Mouse (Mus musculus) forebrain, postnatal 0 days (tissue): ENCODE measurements around the gene A930004D18Rik. TPM values are rescaled to one million over a fixed set of nuclear protein-coding genes. Genes with fewer than 3 reads are reported as not detected.

Source experiments
- ATAC-seq: fragments of 200-750 bp; cut with Nextera tagmentation; 2 replicates; pipeline ENCODE4 v1.8.0; 2017; ENCODE audit warnings: mild to moderate bottlenecking, moderate library complexity
- DNase-seq: peaks from one replicate; pipeline ENCODE4 v3.0.0-alpha.2; 2015
- H3K27ac ChIP-seq: fragments of 300-500 bp; sonication (generic); 2 replicates; pipeline ENCODE4 v1.5.1; 2014; ENCODE audit warnings: low read depth, mild to moderate bottlenecking, antibody characterized with exemption, low read length, moderate library complexity, mixed read lengths
- H3K27me3 ChIP-seq: fragments of 300-500 bp; sonication (generic); 2 replicates; pipeline ENCODE4 v1.6.1; 2014; ENCODE audit warnings: mild to moderate bottlenecking, low read length, mixed read lengths; ENCODE audit not compliant: insufficient read depth
- H3K36me3 ChIP-seq: fragments of 300-500 bp; sonication (generic); 2 replicates; pipeline ENCODE4 v1.6.1; 2014; ENCODE audit warnings: mild to moderate bottlenecking, moderate library complexity; ENCODE audit not compliant: insufficient read depth
- H3K4me1 ChIP-seq: fragments of 300-500 bp; sonication (generic); 2 replicates; pipeline ENCODE4 v1.6.1; 2014; ENCODE audit warnings: antibody characterized with exemption; ENCODE audit not compliant: insufficient read depth
- H3K4me2 ChIP-seq: fragments of 300-500 bp; sonication (generic); 2 replicates; pipeline ENCODE4 v1.6.1; 2014; ENCODE audit warnings: low read depth, mild to moderate bottlenecking, moderate library complexity
- H3K4me3 ChIP-seq: fragments of 300-500 bp; sonication (generic); 2 replicates; pipeline ENCODE4 v1.5.1; 2014; ENCODE audit warnings: low read depth, low read length, mixed read lengths
- H3K9ac ChIP-seq: fragments of 300-500 bp; sonication (generic); 2 replicates; pipeline ENCODE4 v1.6.1; 2014; ENCODE audit warnings: mild to moderate bottlenecking
- H3K9me3 ChIP-seq: fragments of 300-500 bp; sonication (generic); 2 replicates; pipeline ENCODE4 v1.6.1; 2016; ENCODE audit warnings: low read length
- CTCF ChIP-seq: sonication (generic); IDR thresholded peaks from 2 replicates; pipeline ENCODE4 v1.5.1; 2016; ENCODE audit warnings: antibody characterized with exemption, control low read depth, low read depth
- WGBS: fragments of 180-500 bp; shearing (Covaris S2); extraction: QIAGEN DNeasy Blood & Tissue Kit; methylation state at CpG from one replicate; pipeline ENCODE4 v1.1.7; 2014; 5-methylcytosine and 5-hydroxymethylcytosine counted together
- polyA plus RNA-seq: library from polyadenylated mRNA; unstranded; fragments of >200 nt; fragmentation: Nextera tagmentation; extraction: Ambion mirVana; gene quantifications from 2 replicates; pipeline ENCODE4 v1.2.1, GENCODE M21; 2015
- total RNA-seq: library from RNA; depleted of rRNA; stranded (reverse); fragments of >200 nt; gene quantifications from 2 replicates; pipeline ENCODE4 v1.2.3, GENCODE M21; 2014

The A930004D18Rik gene
- total and polyA plus RNA-seq, 2 experiments from 2014 or later = 3.5 to 10.1 TPM

- no peaks in the 10 kb centered on the region for H3K36me3 ChIP-seq
- ATAC-seq = no peak
- WGBS = 10% methylated on average over 11 of the region's 11 CpGs
- peaks cover 10% of the 10 kb centered on the region for H3K4me1 ChIP-seq
- peak overlapping the region; percentile 83 for H3K4me2 ChIP-seq
- H3K9ac ChIP-seq = peak overlapping the region; percentile 97
- H3K4me3 ChIP-seq = peak overlapping the region; percentile 77
- peak; percentile 62 for DNase-seq
- TF ChIP-seq CTCF = no peak
- H3K27me3 ChIP-seq = no peaks in the 10 kb centered on the region
- H3K27ac ChIP-seq = peak overlapping the region; percentile 96
- no peaks in the 10 kb centered on the region for H3K9me3 ChIP-seq
These were observed 11.8 kb upstream of the A930004D18Rik start for GRCm38 (mm10) chr2:18049279-18049821.

GRCm38 (mm10) chr2:18048453-18049075, 11.0 kb upstream of the A930004D18Rik start, which contains the start of gene Skida1:
Skida1 (minus strand) TSS chr2:18049051.
- Histone ChIP-seq H3K4me3 (peak within 1 kb of the TSS; percentile 77), H3K9ac (peak within 1 kb of the TSS; percentile 97), H3K27ac (peak within 1 kb of the TSS; percentile 96), H3K27me3 (no peaks in the 10 kb centered on the region), H3K9me3 (no peaks in the 10 kb centered on the region), H3K4me2 (peak within 1 kb of the TSS; percentile 83), H3K36me3 (no peaks in the 10 kb centered on the region), H3K4me1 (peaks cover 10% of the 10 kb centered on the region)
- ATAC-seq (peak; percentile 15), DNase-seq (peak; percentile 82)
- under 1% methylated on average over 17 of the region's 17 CpGs for WGBS
- TF ChIP-seq CTCF = no peak

- H3K4me3 ChIP-seq = peak overlapping the region; percentile 77
- under 1% methylated on average over 70 of the region's 70 CpGs for WGBS
- no peaks in the 10 kb centered on the region for H3K36me3 ChIP-seq
- H3K4me1 ChIP-seq = peaks cover 10% of the 10 kb centered on the region
- no peaks in the 10 kb centered on the region for H3K9me3 ChIP-seq
- H3K27ac ChIP-seq = peak overlapping the region; percentile 96
- peak; percentile 83 for ATAC-seq
- H3K9ac ChIP-seq = peak overlapping the region; percentile 97
- TF ChIP-seq CTCF = no peak
- H3K4me2 ChIP-seq = peak overlapping the region; percentile 83
- DNase-seq = peak; percentile 85
- no peaks in the 10 kb centered on the region for H3K27me3 ChIP-seq
These were observed 10.3 kb upstream of the A930004D18Rik start for GRCm38 (mm10) chr2:18047646-18048452.

- Histone ChIP-seq H3K4me3 (peak overlapping the region; percentile 77), H3K4me2 (peak overlapping the region; percentile 83), H3K4me1 (peaks cover 10% of the 10 kb centered on the region), H3K9me3 (no peaks in the 10 kb centered on the region), H3K27me3 (no peaks in the 10 kb centered on the region), H3K36me3 (no peaks in the 10 kb centered on the region), H3K27ac (peak overlapping the region; percentile 96), H3K9ac (peak overlapping the region; percentile 97)
- TF ChIP-seq CTCF = no peak
- ATAC-seq (peak; percentile 68), DNase-seq (peak; percentile 77)
- under 1% methylated on average over 54 of the region's 64 CpGs for WGBS
These were observed 9.5 kb upstream of the A930004D18Rik start for GRCm38 (mm10) chr2:18046758-18047645.

GRCm38 (mm10) chr2:18046186-18046585, 8.6 kb upstream of the A930004D18Rik start:
- peak overlapping the region; percentile 77 for H3K4me3 ChIP-seq
- no peaks in the 10 kb centered on the region for H3K27me3 ChIP-seq
- peak overlapping the region; percentile 96 for H3K27ac ChIP-seq
- no peak for TF ChIP-seq CTCF
- H3K9ac ChIP-seq = peak overlapping the region; percentile 97
- peaks cover 17% of the 10 kb centered on the region for H3K4me1 ChIP-seq
- H3K36me3 ChIP-seq = no peaks in the 10 kb centered on the region
- 4% methylated on average over 4 of the region's 4 CpGs for WGBS
- peak; percentile 63 for DNase-seq
- no peaks in the 10 kb centered on the region for H3K9me3 ChIP-seq
- ATAC-seq = no peak
- H3K4me2 ChIP-seq = peak overlapping the region; percentile 83

- Histone ChIP-seq H3K9me3 (no peaks in the 10 kb centered on the region), H3K36me3 (no peaks in the 10 kb centered on the region), H3K4me3 (peak overlapping the region; percentile 77), H3K27me3 (no peaks in the 10 kb centered on the region), H3K9ac (peak overlapping the region; percentile 97), H3K4me2 (peak overlapping the region; percentile 83), H3K27ac (peak overlapping the region; percentile 96; the same call in 1 of the 2 replicates), H3K4me1 (peaks cover 21% of the 10 kb centered on the region)
- no peak for TF ChIP-seq CTCF
- peak; percentile 65 for DNase-seq
- WGBS = 9% methylated on average over 6 of the region's 6 CpGs
- no peak for ATAC-seq
These were observed 8.2 kb upstream of the A930004D18Rik start for GRCm38 (mm10) chr2:18045781-18046181.
